Mouse (Mus musculus) kidney, embryonic 16.5 days (tissue): ENCODE data around the gene Cxcl2. TPM values are rescaled to one million over a fixed set of nuclear protein-coding genes. Genes with fewer than 3 reads are reported as not detected.

ENCODE experiments used
- ATAC-seq: fragments of 200-750 bp; cut with Nextera tagmentation; 2 replicates; pipeline ENCODE4 v1.8.0; 2017; ENCODE audit warnings: moderate TSS enrichment; ENCODE audit not compliant: low FRiP score, low TSS enrichment
- H3K27ac ChIP-seq: fragments of 300-500 bp; sonication (generic); 2 replicates; pipeline ENCODE4 v1.5.1; 2014; ENCODE audit warnings: low read length
- H3K27me3 ChIP-seq: fragments of 300-500 bp; sonication (generic); 2 replicates; pipeline ENCODE4 v1.6.1; 2014; ENCODE audit warnings: low read length, control low read depth, mixed read lengths; ENCODE audit not compliant: insufficient read depth
- H3K36me3 ChIP-seq: fragments of 300-500 bp; sonication (generic); 2 replicates; pipeline ENCODE4 v1.6.1; 2014; ENCODE audit warnings: low read length, control low read depth, mixed read lengths; ENCODE audit not compliant: insufficient read depth
- H3K4me1 ChIP-seq: fragments of 300-500 bp; sonication (generic); 2 replicates; pipeline ENCODE4 v1.6.1; 2014; ENCODE audit warnings: low read length, control low read depth, mixed read lengths; ENCODE audit not compliant: insufficient read depth
- H3K4me2 ChIP-seq: fragments of 300-500 bp; sonication (generic); replicated peaks from 2 replicates; pipeline ENCODE4 v1.6.1; 2014; ENCODE audit warnings: low read depth, low read length
- H3K4me3 ChIP-seq: fragments of 300-500 bp; sonication (generic); 2 replicates; pipeline ENCODE4 v1.5.1; 2014; ENCODE audit warnings: mild to moderate bottlenecking, low read length
- H3K9ac ChIP-seq: fragments of 300-500 bp; sonication (generic); replicated peaks from 2 replicates; pipeline ENCODE4 v1.6.1; 2014; ENCODE audit warnings: low read length
- H3K9me3 ChIP-seq: fragments of 300-500 bp; sonication (generic); 2 replicates; pipeline ENCODE4 v1.6.1; 2016; ENCODE audit warnings: low read length, control low read depth
- WGBS: fragments of 180-500 bp; shearing (Covaris S2); extraction: QIAGEN DNeasy Blood & Tissue Kit; methylation state at CpG from one replicate; pipeline ENCODE4 v1.1.7; 2014; 5-methylcytosine and 5-hydroxymethylcytosine counted together
- polyA plus RNA-seq: library from polyadenylated mRNA; unstranded; fragments of >200 nt; fragmentation: Nextera tagmentation; extraction: Ambion mirVana; gene quantifications from 2 replicates; pipeline ENCODE4 v1.2.1, GENCODE M21; 2015

The Cxcl2 gene
- polyA plus RNA-seq, 1 experiment from 2014 or later: 0.10 TPM

DNA sequence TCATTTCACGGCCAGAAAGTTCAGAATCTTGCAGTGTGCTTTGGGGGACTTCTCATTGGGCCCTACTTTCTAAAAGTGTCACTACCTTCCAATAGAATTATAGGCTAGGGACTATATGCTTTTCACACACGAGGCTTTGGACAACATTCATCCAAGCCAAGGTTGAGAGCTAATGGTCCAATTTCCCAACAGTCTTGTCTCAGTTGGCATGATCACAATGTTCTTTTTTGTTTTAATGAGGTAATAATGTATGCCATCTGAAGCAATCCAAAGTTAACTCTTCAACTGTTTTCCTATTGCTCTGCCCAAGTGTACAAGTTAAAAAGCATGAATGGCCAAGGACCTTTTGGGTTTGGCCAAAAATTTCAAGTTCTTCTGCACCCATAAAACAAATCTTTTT lies 15.8 kb downstream of the Cxcl2 start:
- H3K4me2 ChIP-seq: no peak overlapping the region
- H3K9ac ChIP-seq: no peak overlapping the region
- no peak overlapping the region for H3K27ac ChIP-seq
- H3K36me3 ChIP-seq: no peaks in the 10 kb centered on the region
- 87% methylated on average over 2 of the region's 2 CpGs for WGBS
- no peaks in the 10 kb centered on the region for H3K9me3 ChIP-seq
- H3K4me3 ChIP-seq: no peak overlapping the region
- ATAC-seq: no peak
- H3K4me1 ChIP-seq: no peaks in the 10 kb centered on the region
- H3K27me3 ChIP-seq: no peaks in the 10 kb centered on the region

- H3K36me3 ChIP-seq: no peaks in the 10 kb centered on the region
- no peak overlapping the region for H3K4me3 ChIP-seq
- H3K9me3 ChIP-seq: no peaks in the 10 kb centered on the region
- no peak overlapping the region for H3K4me2 ChIP-seq
- no peak for ATAC-seq
- no peaks in the 10 kb centered on the region for H3K4me1 ChIP-seq
- H3K9ac ChIP-seq: no peak overlapping the region
- no peaks in the 10 kb centered on the region for H3K27me3 ChIP-seq
- no peak overlapping the region for H3K27ac ChIP-seq
- WGBS: 80% methylated on average over 4 of the region's 4 CpGs
Observed at GRCm38 (mm10) chr5:90922958-90923357, 19.3 kb downstream of the Cxcl2 start.

- Histone ChIP-seq H3K27me3 (no peaks in the 10 kb centered on the region), H3K27ac (peak overlapping the region; percentile 98), H3K4me1 (peaks cover 14% of the 10 kb centered on the region), H3K4me2 (peak overlapping the region; percentile 60), H3K9ac (peak overlapping the region; percentile 97), H3K9me3 (no peaks in the 10 kb centered on the region), H3K4me3 (peak overlapping the region; percentile 73), H3K36me3 (peaks cover 13% of the 10 kb centered on the region)
- peak; percentile 31; the same call in 1 of the 2 replicates for ATAC-seq
- 35% methylated on average over 2 of the region's 2 CpGs for WGBS
Observed at GRCm38 (mm10) chr5:90930546-90930945, 26.9 kb downstream of the Cxcl2 start.

DNA sequence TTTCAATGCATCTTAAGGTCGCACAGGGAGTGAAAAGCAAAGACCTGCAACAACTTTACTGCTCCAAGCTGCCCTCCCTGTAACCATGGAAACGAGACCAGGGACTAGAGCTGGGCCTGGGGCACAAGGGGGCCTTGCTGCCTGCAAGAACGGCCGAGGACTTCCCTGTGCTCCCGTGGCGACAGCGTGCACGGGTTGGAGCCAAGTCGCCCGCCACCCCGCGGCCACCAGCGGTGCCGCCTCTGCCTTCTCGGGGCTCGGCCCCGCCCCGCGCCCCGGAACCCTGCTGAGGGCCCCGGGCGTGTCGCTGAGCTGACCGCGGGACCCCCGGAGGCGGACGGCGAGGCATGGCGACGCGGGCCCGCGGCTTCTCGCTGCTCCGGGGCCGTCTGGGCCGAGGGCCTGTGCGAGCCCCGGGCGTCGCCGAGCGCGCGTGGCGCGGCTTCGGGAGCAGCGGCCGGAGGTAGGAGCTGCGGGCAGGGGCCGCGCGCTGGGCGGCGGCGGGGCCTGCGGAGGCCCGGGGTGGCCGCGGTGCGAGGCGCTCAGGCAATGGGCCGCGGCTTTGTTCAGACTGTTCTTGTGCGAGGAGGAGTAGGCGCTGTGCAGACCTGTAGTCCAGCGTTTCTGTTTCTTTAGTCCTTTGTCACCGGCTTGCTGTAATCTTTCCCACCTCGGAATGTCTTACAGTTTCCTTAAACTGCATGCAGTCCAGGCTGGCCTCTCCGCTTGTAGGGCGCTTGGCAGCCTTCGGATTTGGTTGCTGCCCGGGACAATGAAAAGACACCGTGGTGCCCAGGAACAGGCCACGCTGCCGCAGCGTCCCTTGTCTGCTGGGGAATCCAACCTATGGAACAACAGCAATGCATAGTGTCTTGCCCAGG lies 27.5 kb downstream of the Cxcl2 start, which contains the start of gene Mthfd2l:
Mthfd2l (plus strand) TSS at position 147 of the 881 bp plus-strand sequence.
- peak; percentile 99 for ATAC-seq
- Histone ChIP-seq H3K27ac (peak within 1 kb of the TSS; percentile 98), H3K9me3 (no peaks in the 10 kb centered on the region), H3K27me3 (no peaks in the 10 kb centered on the region), H3K4me1 (peaks cover 14% of the 10 kb centered on the region), H3K4me2 (peak within 1 kb of the TSS; percentile 60), H3K4me3 (peak within 1 kb of the TSS; percentile 73), H3K9ac (peak within 1 kb of the TSS; percentile 97), H3K36me3 (peaks cover 13% of the 10 kb centered on the region)
- under 1% methylated on average over 63 of the region's 79 CpGs for WGBS

DNA sequence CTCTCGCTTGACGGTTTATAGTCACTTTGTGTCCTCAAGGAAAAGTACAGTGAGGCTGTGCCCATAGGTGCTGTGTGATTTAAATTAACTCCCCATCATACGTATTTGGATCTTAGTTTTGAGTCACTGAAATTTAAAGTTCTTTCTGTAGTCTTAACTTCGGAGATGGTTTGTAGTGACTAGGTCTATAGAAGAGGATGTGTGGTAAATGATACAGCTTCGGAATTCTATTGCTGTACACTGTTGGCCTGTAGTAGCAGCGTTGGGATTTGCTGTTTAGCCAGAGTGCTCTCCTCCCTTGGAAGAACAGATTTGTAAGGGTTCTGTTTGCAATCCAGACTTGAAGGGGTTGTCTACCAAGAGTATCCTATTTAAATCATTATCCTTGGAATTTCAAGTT lies 28.2 kb downstream of the Cxcl2 start:
- peak overlapping the region; percentile 98 for H3K27ac ChIP-seq
- H3K9ac ChIP-seq: peak overlapping the region; percentile 97
- peak overlapping the region; percentile 60 for H3K4me2 ChIP-seq
- H3K9me3 ChIP-seq: no peaks in the 10 kb centered on the region
- H3K4me3 ChIP-seq: peak overlapping the region; percentile 73
- no peaks in the 10 kb centered on the region for H3K27me3 ChIP-seq
- ATAC-seq: no peak
- 3% methylated on average over 6 of the region's 6 CpGs for WGBS
- peaks cover 17% of the 10 kb centered on the region for H3K4me1 ChIP-seq
- H3K36me3 ChIP-seq: peaks cover 13% of the 10 kb centered on the region

GRCm38 (mm10) chr5:90936706-90937105 lies 33.0 kb downstream of the Cxcl2 start:
- H3K4me1 ChIP-seq: peaks cover 13% of the 10 kb centered on the region
- no peak overlapping the region for H3K4me2 ChIP-seq
- 36% methylated on average over 2 of the region's 2 CpGs for WGBS
- H3K27ac ChIP-seq: no peak overlapping the region
- ATAC-seq: peak; percentile 84
- H3K4me3 ChIP-seq: no peak overlapping the region
- no peaks in the 10 kb centered on the region for H3K27me3 ChIP-seq
- peaks cover 13% of the 10 kb centered on the region for H3K36me3 ChIP-seq
- H3K9ac ChIP-seq: no peak overlapping the region
- no peaks in the 10 kb centered on the region for H3K9me3 ChIP-seq

DNA sequence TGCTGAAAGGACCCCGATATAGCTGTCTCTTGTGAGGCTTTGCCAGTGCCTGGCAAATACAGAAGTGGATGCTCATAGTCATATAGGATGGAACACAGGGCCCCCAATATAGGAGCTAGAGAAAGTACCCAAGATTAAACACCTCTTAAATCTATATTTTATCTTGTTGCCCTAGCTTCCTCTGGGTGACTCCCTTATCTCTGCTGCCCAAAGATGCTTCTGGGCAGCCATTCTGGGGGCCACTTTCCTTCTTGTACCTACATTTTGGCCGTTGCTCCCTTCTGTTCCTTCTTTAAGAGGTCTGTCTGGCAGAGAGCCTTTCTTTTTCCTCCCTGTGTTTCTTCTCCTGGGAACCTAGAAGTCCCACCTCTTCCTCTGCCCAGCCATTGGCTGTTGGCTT lies 41.8 kb downstream of the Cxcl2 start:
- Histone ChIP-seq H3K4me1 (no peaks in the 10 kb centered on the region), H3K4me2 (no peak overlapping the region), H3K9ac (no peak overlapping the region), H3K36me3 (no peaks in the 10 kb centered on the region), H3K9me3 (no peaks in the 10 kb centered on the region), H3K4me3 (no peak overlapping the region), H3K27ac (no peak overlapping the region), H3K27me3 (no peaks in the 10 kb centered on the region)
- WGBS: 84% methylated on average over 2 of the region's 2 CpGs
- no peak for ATAC-seq

- Histone ChIP-seq H3K9ac (no peak overlapping the region), H3K4me1 (no peaks in the 10 kb centered on the region), H3K4me2 (no peak overlapping the region), H3K36me3 (no peaks in the 10 kb centered on the region), H3K27ac (no peak overlapping the region), H3K27me3 (no peaks in the 10 kb centered on the region), H3K4me3 (no peak overlapping the region), H3K9me3 (no peaks in the 10 kb centered on the region)
- no peak for ATAC-seq
- WGBS: 78% methylated on average over 15 of the region's 15 CpGs
Observed at GRCm38 (mm10) chr5:90949499-90949898, 45.8 kb downstream of the Cxcl2 start.

DNA sequence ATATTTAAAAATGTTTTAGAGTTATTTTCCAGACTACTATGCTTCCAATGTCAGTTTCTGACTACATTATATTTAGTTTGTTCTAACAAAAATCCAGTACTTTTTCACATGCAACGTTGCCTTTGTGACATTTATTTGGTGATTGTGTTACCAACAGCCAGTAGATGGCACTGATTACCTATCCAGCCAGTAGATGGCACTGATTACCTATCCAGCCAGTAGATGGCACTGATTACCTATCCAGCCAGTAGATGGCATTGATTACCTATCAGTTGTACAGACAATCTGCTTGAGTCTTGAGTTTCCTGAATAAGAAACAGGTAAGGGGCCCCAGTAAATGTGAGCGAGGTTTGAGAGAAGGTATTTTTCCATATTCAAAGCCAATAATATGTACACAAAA lies 47.8 kb downstream of the Cxcl2 start:
- H3K4me1 ChIP-seq: no peaks in the 10 kb centered on the region
- H3K9me3 ChIP-seq: no peaks in the 10 kb centered on the region
- no peaks in the 10 kb centered on the region for H3K36me3 ChIP-seq
- WGBS: 30% methylated on average over 2 of the region's 2 CpGs
- no peak overlapping the region for H3K4me3 ChIP-seq
- ATAC-seq: no peak
- no peak overlapping the region for H3K9ac ChIP-seq
- no peak overlapping the region for H3K27ac ChIP-seq
- no peaks in the 10 kb centered on the region for H3K27me3 ChIP-seq
- no peak overlapping the region for H3K4me2 ChIP-seq

DNA sequence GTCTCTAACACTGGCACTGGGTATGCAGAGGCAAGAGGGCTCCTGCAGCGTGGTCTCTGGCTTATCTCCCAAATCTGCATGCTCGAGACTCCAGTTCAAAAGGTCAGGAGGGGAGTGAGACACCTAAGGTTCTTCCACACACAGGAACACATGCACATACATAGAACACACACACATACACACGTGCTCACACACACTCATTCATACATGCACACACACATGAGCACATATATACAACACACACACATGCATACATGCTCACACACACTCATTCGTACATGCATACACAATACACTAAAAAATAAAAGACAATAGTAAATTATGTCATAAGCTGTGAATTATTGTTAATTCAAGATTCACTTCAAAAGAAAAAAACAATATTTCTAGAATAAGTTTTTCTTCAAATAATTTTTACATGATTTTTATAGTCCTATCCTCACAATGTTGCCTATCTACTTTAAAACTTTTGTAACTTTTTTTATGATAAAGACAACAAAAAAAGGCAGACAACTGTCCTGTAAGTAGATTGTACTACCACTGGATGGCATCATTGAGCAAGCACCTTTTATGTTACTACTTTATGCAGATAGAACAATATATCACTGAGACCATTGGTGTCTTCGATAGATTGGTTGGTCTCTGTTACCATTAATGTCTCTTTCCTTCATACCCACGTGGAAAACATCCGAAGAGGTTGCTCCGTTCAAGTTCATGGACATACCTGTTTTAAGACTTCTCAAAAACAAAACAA lies 49.2 kb downstream of the Cxcl2 start:
- Histone ChIP-seq H3K27me3 (no peaks in the 10 kb centered on the region), H3K4me2 (no peak overlapping the region), H3K9me3 (no peaks in the 10 kb centered on the region), H3K27ac (no peak overlapping the region), H3K36me3 (no peaks in the 10 kb centered on the region), H3K4me1 (no peaks in the 10 kb centered on the region), H3K9ac (no peak overlapping the region), H3K4me3 (no peak overlapping the region)
- 80% methylated on average over 8 of the region's 8 CpGs for WGBS
- ATAC-seq: no peak
